Mouse (Mus musculus) CH12.LX (cell line): ENCODE data around the gene Ptgir. TPM values are rescaled to one million over a fixed set of nuclear protein-coding genes. Genes with fewer than 3 reads are reported as not detected.

Source experiments
- DNase-seq: peaks from one replicate; pipeline ENCODE4 v3.0.0-alpha.2; 2013; ENCODE audit errors: extremely low read depth
- H3K27ac ChIP-seq: 2 replicates; pipeline ENCODE4 v1.5.1; 2012; ENCODE audit warnings: low read depth, mild to moderate bottlenecking, control low read depth, moderate library complexity; ENCODE audit not compliant: insufficient read depth
- H3K27me3 ChIP-seq: replicated peaks from 2 replicates; pipeline ENCODE3; 2012; ENCODE audit warnings: inconsistent platforms
- H3K36me3 ChIP-seq, 2 experiments: replicated peaks in 1 of 2; 2 replicates each; pipeline versions ENCODE3 to v1.6.1; 2012; ENCODE audit warnings: inconsistent platforms in 1 of 2, low read length in 1 of 2, mild to moderate bottlenecking in 1 of 2, mixed read lengths in 1 of 2, moderate library complexity in 1 of 2; ENCODE audit not compliant: control insufficient read depth in 1 of 2, insufficient read depth in 1 of 2
- H3K4me1 ChIP-seq, 2 experiments: 2 replicates each; pipeline ENCODE4 v1.6.1; 2012; ENCODE audit warnings: inconsistent platforms in 1 of 2, moderate library complexity in 1 of 2; ENCODE audit not compliant: insufficient read depth in 2 of 2, control insufficient read depth in 1 of 2
- H3K4me2 ChIP-seq: 2 replicates; pipeline ENCODE4 v1.6.1; 2012; ENCODE audit warnings: low read depth, mild to moderate bottlenecking, control low read depth; ENCODE audit not compliant: poor library complexity, insufficient read depth, severe bottlenecking
- H3K4me3 ChIP-seq, 3 experiments: fragments of 150-350 bp in 1 of 3; sonication (generic) in 1 of 3; replicated peaks in 1 of 3; 2 replicates each; pipeline versions ENCODE3 to v1.5.1; 2011 to 2012; ENCODE audit warnings: low read depth in 2 of 3, low read length in 2 of 3, mild to moderate bottlenecking in 2 of 3, moderate library complexity in 2 of 3, control low read depth in 1 of 3, improper control_type of control experiment in 1 of 3, inconsistent platforms in 1 of 3, mixed read lengths in 1 of 3; ENCODE audit not compliant: poor library complexity in 1 of 3
- H3K79me2 ChIP-seq: replicated peaks from 2 replicates; pipeline ENCODE4 v1.6.1; 2012; ENCODE audit warnings: mild to moderate bottlenecking, moderate library complexity; ENCODE audit not compliant: control insufficient read depth, poor library complexity, insufficient read depth, severe bottlenecking; ENCODE audit errors: extremely low read depth
- H3K9ac ChIP-seq: 2 replicates; pipeline ENCODE4 v1.6.1; 2012; ENCODE audit warnings: low read depth, mild to moderate bottlenecking, control low read depth, moderate library complexity; ENCODE audit not compliant: insufficient read depth
- H3K9me3 ChIP-seq: replicated peaks from 2 replicates; pipeline ENCODE3; 2012; ENCODE audit warnings: low read length, inconsistent platforms, mixed read lengths
- CHD2 ChIP-seq: IDR thresholded peaks from 2 replicates; pipeline ENCODE4 v1.6.1; 2011; ENCODE audit warnings: low read length, improper control_type of control experiment
- CTCF ChIP-seq, 2 experiments: IDR thresholded peaks in 1 of 2; conservative IDR thresholded peaks in 1 of 2; 2 replicates each; pipeline ENCODE4 v1.5.1; 2011 to 2012; ENCODE audit warnings: low read depth in 2 of 2, low read length in 2 of 2, improper control_type of control experiment in 1 of 2, inconsistent platforms in 1 of 2, mild to moderate bottlenecking in 1 of 2, moderate library complexity in 1 of 2
- E2F4 ChIP-seq: IDR thresholded peaks from 2 replicates; pipeline ENCODE4 v1.6.1; 2011; ENCODE audit warnings: low read depth, low read length, improper control_type of control experiment; ENCODE audit not compliant: insufficient replicate concordance
- ELF1 ChIP-seq: IDR thresholded peaks from 2 replicates; pipeline ENCODE4 v1.6.1; 2014; ENCODE audit warnings: low read depth, mild to moderate bottlenecking, inconsistent platforms, low read length, improper control_type of control experiment
- MAFK ChIP-seq: IDR thresholded peaks from 2 replicates; pipeline ENCODE4 v1.6.1; 2011; ENCODE audit warnings: low read length, improper control_type of control experiment; ENCODE audit not compliant: insufficient replicate concordance
- MAX ChIP-seq: IDR thresholded peaks from 2 replicates; pipeline ENCODE4 v1.6.1; 2011; ENCODE audit warnings: low read length, improper control_type of control experiment
- MAZ ChIP-seq: IDR thresholded peaks from 2 replicates; pipeline ENCODE4 v1.6.1; 2012; ENCODE audit warnings: low read depth, mild to moderate bottlenecking, inconsistent platforms, low read length, improper control_type of control experiment, moderate library complexity
- PAX5 ChIP-seq: IDR thresholded peaks from 2 replicates; pipeline ENCODE4 v1.6.1; 2012; ENCODE audit warnings: low read length, inconsistent platforms, mixed read lengths
- RAD21 ChIP-seq: IDR thresholded peaks from 2 replicates; pipeline ENCODE4 v1.6.1; 2011; ENCODE audit warnings: low read depth, mild to moderate bottlenecking, low read length, improper control_type of control experiment, moderate library complexity
- SMC3 ChIP-seq: IDR thresholded peaks from 2 replicates; pipeline ENCODE4 v1.6.1; 2011; ENCODE audit warnings: low read depth, low read length, improper control_type of control experiment
- TBP ChIP-seq: conservative IDR thresholded peaks from 2 replicates; pipeline ENCODE4 v1.6.1; 2011; ENCODE audit warnings: low read depth, low read length, improper control_type of control experiment
- ZMIZ1 ChIP-seq: IDR thresholded peaks from 2 replicates; pipeline ENCODE4 v1.6.1; 2012; ENCODE audit warnings: low read depth, mild to moderate bottlenecking, inconsistent platforms, low read length, improper control_type of control experiment
- dilution Hi-C: fragments of 300-500 bp; cut with MboI; formaldehyde crosslinking; loops from 2 replicates; pipeline ENCODE4 v1.14.3; 2020; ENCODE audit warnings: low sequenced_read_pairs; ENCODE audit not compliant: extremely low pct_unique_long_range_greater_than_20kb, extremely low pct_ligation_motif_present
- in situ Hi-C: fragments of 300-500 bp; cut with MboI; formaldehyde crosslinking; loops from 3 replicates; pipeline ENCODE4 v1.14.3; 2019; ENCODE audit warnings: low sequenced_read_pairs, low pct_ligation_motif_present, low pct_unique_long_range_greater_than_20kb, mixed read lengths
- polyA plus RNA-seq: library from polyadenylated mRNA; unstranded; fragments of >175 nt; gene quantifications from 2 replicates; pipeline ENCODE4 v1.2.1, GENCODE M21; 2012; ENCODE audit warnings: low read depth; ENCODE audit not compliant: insufficient read length
- total RNA-seq, 2 experiments: library from RNA; depleted of rRNA; stranded (reverse); fragments of 300-350 nt in 1 of 2; fragments of >200 nt in 1 of 2; gene quantifications; 2 replicates each; pipeline ENCODE4 v1.2.3; 2012 to 2014

The Ptgir gene
- total and polyA plus RNA-seq, 3 experiments, result 3.8 to 31.1 (median 7.0) TPM

- dilution Hi-C loops, result no loop called here
- H3K9ac ChIP-seq, result no peak overlapping the region
Measured at GRCm38 (mm10) chr7:16859902-16860651, 46.2 kb upstream of the Ptgir start.

GRCm38 (mm10) chr7:16867488-16867887 is 38.8 kb upstream of the Ptgir start:
- H3K9me3 ChIP-seq, result no peaks in the 10 kb centered on the region
- no peak for DNase-seq
- in situ Hi-C loops (no loop called here), dilution Hi-C loops (no loop called here)
- peaks cover 68 to 94% of the 10 kb centered on the region in 2 experiments for H3K36me3 ChIP-seq
- H3K4me2 ChIP-seq, result no peak overlapping the region
- peaks cover 0 to 4% of the 10 kb centered on the region in 2 experiments; a peak in 1 of 4 replicates for H3K4me1 ChIP-seq
- H3K27ac ChIP-seq, result no peak overlapping the region
- no peaks in the 10 kb centered on the region for H3K27me3 ChIP-seq
- no peak overlapping the region for H3K4me3 ChIP-seq
- TF ChIP-seq TBP (no peak), CHD2 (no peak), ELF1 (no peak), MAX (no peak), MAZ (no peak), E2F4 (no peak), PAX5 (no peak), MAFK (no peak), ZMIZ1 (no peak)
- H3K9ac ChIP-seq, result no peak overlapping the region
- no peaks in the 10 kb centered on the region for H3K79me2 ChIP-seq

More at GRCm38 (mm10) chr7:16859902-16860651, 46.2 kb upstream of the Ptgir start:
- Histone ChIP-seq H3K27ac (no peak overlapping the region), H3K36me3 (peaks cover 71 to 94% of the 10 kb centered on the region in 2 experiments), H3K4me1 (peaks cover 0 to 2% of the 10 kb centered on the region in 2 experiments; a peak in 1 of 4 replicates), H3K4me2 (no peak overlapping the region), H3K9me3 (no peaks in the 10 kb centered on the region), H3K4me3 (no peak overlapping the region), H3K27me3 (no peaks in the 10 kb centered on the region), H3K79me2 (no peaks in the 10 kb centered on the region)
- no peak for TF ChIP-seq MAFK
- 0 out of 2 replicates have a peak, but pooled peaks have one; percentile 55 for TF ChIP-seq TBP
- no peak for TF ChIP-seq CHD2
- TF ChIP-seq CTCF (conservative IDR thresholded peaks at IDR 0.05 in 1 of 2, IDR thresholded peaks at IDR 0.05 in 1 of 2; ENCODE audit: low read depth in 2 of 2, low read length in 2 of 2), result peak; percentile 66 to 84
- TF ChIP-seq RAD21, result peak; percentile 23
- TF ChIP-seq SMC3, result peak; percentile 46
- DNase-seq, result no peak
- in situ Hi-C loops, result no loop called here

GRCm38 (mm10) chr7:16869497-16869896 is 36.8 kb upstream of the Ptgir start:
- H3K4me3 ChIP-seq, result no peak overlapping the region
- H3K4me1 ChIP-seq, result peaks cover 0 to 8% of the 10 kb centered on the region in 2 experiments; a peak in 1 of 4 replicates
- no peak overlapping the region for H3K4me2 ChIP-seq
- dilution Hi-C loops, result no loop called here
- in situ Hi-C loops, result no loop called here
- no peaks in the 10 kb centered on the region for H3K27me3 ChIP-seq
- H3K36me3 ChIP-seq, result peaks cover 59 to 85% of the 10 kb centered on the region in 2 experiments
- TF ChIP-seq SMC3 (no peak), CHD2 (peak; percentile 57; the same call in 1 of the 2 replicates)
- H3K9ac ChIP-seq, result no peak overlapping the region
- DNase-seq, result peak; percentile 48
- H3K9me3 ChIP-seq, result no peaks in the 10 kb centered on the region
- H3K79me2 ChIP-seq, result no peaks in the 10 kb centered on the region
- H3K27ac ChIP-seq, result no peak overlapping the region
